Mouse (Mus musculus) layer of hippocampus, postnatal 36 days (tissue): ENCODE measurements around the gene Sf3a2. TPM values are rescaled to one million over a fixed set of nuclear protein-coding genes. Genes with fewer than 3 reads are reported as not detected.

Source experiments
- DNase-seq, 2 experiments: peaks; one replicate each; pipeline ENCODE4 v3.0.0; 2022
- total RNA-seq, 2 experiments: library from RNA; stranded (reverse); gene quantifications; 2 replicates each; pipeline ENCODE4 v1.2.3; 2021

Gene Sf3a2
- total RNA-seq, 2 experiments from 2014 or later: 43.8 to 47.1 TPM

GRCm38 (mm10) chr10:80775731-80776130 is 22.3 kb upstream of the Sf3a2 start:
- DNase-seq: no peak

GRCm38 (mm10) chr10:80776358-80776869 is 21.6 kb upstream of the Sf3a2 start:
- DNase-seq: no peak

GRCm38 (mm10) chr10:80777123-80777522 is 20.9 kb upstream of the Sf3a2 start:
- no peak for DNase-seq

GRCm38 (mm10) chr10:80779565-80779964 is 18.4 kb upstream of the Sf3a2 start:
- DNase-seq: no peak

GRCm38 (mm10) chr10:80784302-80784701 is 13.7 kb upstream of the Sf3a2 start:
- DNase-seq: no peak

- DNase-seq: no peak
These were observed 13.1 kb upstream of the Sf3a2 start for GRCm38 (mm10) chr10:80784871-80785270.

GRCm38 (mm10) chr10:80785963-80786362 is 12.0 kb upstream of the Sf3a2 start:
- DNase-seq: no peak

- DNase-seq: no peak
These were observed 10.5 kb upstream of the Sf3a2 start for GRCm38 (mm10) chr10:80787517-80787916.

- no peak for DNase-seq
These were observed 7.1 kb upstream of the Sf3a2 start for GRCm38 (mm10) chr10:80790761-80791404.

- DNase-seq: no peak
These were observed 6.4 kb upstream of the Sf3a2 start for GRCm38 (mm10) chr10:80791476-80792174.

- DNase-seq: no peak
These were observed 5.6 kb upstream of the Sf3a2 start for GRCm38 (mm10) chr10:80792175-80793032.

GRCm38 (mm10) chr10:80793033-80793784 is 4.8 kb upstream of the Sf3a2 start:
- no peak for DNase-seq

- no peak for DNase-seq
These were observed 4.2 kb upstream of the Sf3a2 start for GRCm38 (mm10) chr10:80793803-80794202.

GRCm38 (mm10) chr10:80794750-80795149 is 3.2 kb upstream of the Sf3a2 start:
- DNase-seq: no peak

GRCm38 (mm10) chr10:80796307-80796848 is 1.6 kb upstream of the Sf3a2 start:
- DNase-seq: no peak

GRCm38 (mm10) chr10:80797186-80798149 is 530 bp upstream of the Sf3a2 start:
- DNase-seq: no peak

- DNase-seq: no peak
These were observed 1.1 kb downstream of the Sf3a2 start for GRCm38 (mm10) chr10:80799070-80799566.

- DNase-seq: no peak
These were observed 4.4 kb downstream of the Sf3a2 start for GRCm38 (mm10) chr10:80802204-80802912.

GRCm38 (mm10) chr10:80802996-80803395 is 5.0 kb downstream of the Sf3a2 start:
- DNase-seq: no peak

GRCm38 (mm10) chr10:80804340-80804739 is 6.3 kb downstream of the Sf3a2 start:
- DNase-seq: no peak
